Mouse (Mus musculus) CH12.LX (cell line): ENCODE measurements around the gene Gla. TPM values are rescaled to one million over a fixed set of nuclear protein-coding genes. Genes with fewer than 3 reads are reported as not detected.

Source experiments
- DNase-seq: peaks from one replicate; pipeline ENCODE4 v3.0.0-alpha.2; 2013; ENCODE audit errors: extremely low read depth
- H3K27ac ChIP-seq: 2 replicates; pipeline ENCODE4 v1.5.1; 2012; ENCODE audit warnings: low read depth, mild to moderate bottlenecking, control low read depth, moderate library complexity; ENCODE audit not compliant: insufficient read depth
- H3K27me3 ChIP-seq: replicated peaks from 2 replicates; pipeline ENCODE3; 2012; ENCODE audit warnings: inconsistent platforms
- H3K36me3 ChIP-seq, 2 experiments: replicated peaks in 1 of 2; 2 replicates each; pipeline versions ENCODE3 to v1.6.1; 2012; ENCODE audit warnings: inconsistent platforms in 1 of 2, low read length in 1 of 2, mild to moderate bottlenecking in 1 of 2, mixed read lengths in 1 of 2, moderate library complexity in 1 of 2; ENCODE audit not compliant: control insufficient read depth in 1 of 2, insufficient read depth in 1 of 2
- H3K4me1 ChIP-seq, 2 experiments: 2 replicates each; pipeline ENCODE4 v1.6.1; 2012; ENCODE audit warnings: inconsistent platforms in 1 of 2, moderate library complexity in 1 of 2; ENCODE audit not compliant: insufficient read depth in 2 of 2, control insufficient read depth in 1 of 2
- H3K4me2 ChIP-seq: 2 replicates; pipeline ENCODE4 v1.6.1; 2012; ENCODE audit warnings: low read depth, mild to moderate bottlenecking, control low read depth; ENCODE audit not compliant: poor library complexity, insufficient read depth, severe bottlenecking
- H3K4me3 ChIP-seq, 3 experiments: fragments of 150-350 bp in 1 of 3; sonication (generic) in 1 of 3; replicated peaks in 1 of 3; 2 replicates each; pipeline versions ENCODE3 to v1.5.1; 2011 to 2012; ENCODE audit warnings: low read depth in 2 of 3, low read length in 2 of 3, mild to moderate bottlenecking in 2 of 3, moderate library complexity in 2 of 3, control low read depth in 1 of 3, improper control_type of control experiment in 1 of 3, inconsistent platforms in 1 of 3, mixed read lengths in 1 of 3; ENCODE audit not compliant: poor library complexity in 1 of 3
- H3K79me2 ChIP-seq: replicated peaks from 2 replicates; pipeline ENCODE4 v1.6.1; 2012; ENCODE audit warnings: mild to moderate bottlenecking, moderate library complexity; ENCODE audit not compliant: control insufficient read depth, poor library complexity, insufficient read depth, severe bottlenecking; ENCODE audit errors: extremely low read depth
- H3K9ac ChIP-seq: 2 replicates; pipeline ENCODE4 v1.6.1; 2012; ENCODE audit warnings: low read depth, mild to moderate bottlenecking, control low read depth, moderate library complexity; ENCODE audit not compliant: insufficient read depth
- H3K9me3 ChIP-seq: replicated peaks from 2 replicates; pipeline ENCODE3; 2012; ENCODE audit warnings: low read length, inconsistent platforms, mixed read lengths
- CHD2 ChIP-seq: IDR thresholded peaks from 2 replicates; pipeline ENCODE4 v1.6.1; 2011; ENCODE audit warnings: low read length, improper control_type of control experiment
- E2F4 ChIP-seq: IDR thresholded peaks from 2 replicates; pipeline ENCODE4 v1.6.1; 2011; ENCODE audit warnings: low read depth, low read length, improper control_type of control experiment; ENCODE audit not compliant: insufficient replicate concordance
- ELF1 ChIP-seq: IDR thresholded peaks from 2 replicates; pipeline ENCODE4 v1.6.1; 2014; ENCODE audit warnings: low read depth, mild to moderate bottlenecking, inconsistent platforms, low read length, improper control_type of control experiment
- EP300 ChIP-seq: IDR thresholded peaks from 2 replicates; pipeline ENCODE4 v1.6.1; 2011; ENCODE audit warnings: low read length, improper control_type of control experiment
- ETS1 ChIP-seq: conservative IDR thresholded peaks from 2 replicates; pipeline ENCODE4 v1.6.1; 2012; ENCODE audit warnings: low read depth, mild to moderate bottlenecking, inconsistent platforms, low read length, improper control_type of control experiment, moderate library complexity
- HCFC1 ChIP-seq: IDR thresholded peaks from 2 replicates; pipeline ENCODE4 v1.6.1; 2012; ENCODE audit warnings: low read depth, mild to moderate bottlenecking, inconsistent platforms, low read length, improper control_type of control experiment
- IRF4 ChIP-seq: IDR thresholded peaks from 2 replicates; pipeline ENCODE4 v1.6.1; 2014; ENCODE audit warnings: low read depth, mild to moderate bottlenecking, inconsistent platforms, low read length, improper control_type of control experiment
- JUND ChIP-seq: conservative IDR thresholded peaks from 2 replicates; pipeline ENCODE4 v1.6.1; 2011; ENCODE audit warnings: low read depth, low read length, improper control_type of control experiment
- KAT2A ChIP-seq: IDR thresholded peaks from 2 replicates; pipeline ENCODE4 v1.6.1; 2012; ENCODE audit warnings: low read length, improper control_type of control experiment, inconsistent platforms; ENCODE audit not compliant: insufficient replicate concordance
- MXI1 ChIP-seq: IDR thresholded peaks from 2 replicates; pipeline ENCODE4 v1.6.1; 2011; ENCODE audit warnings: mild to moderate bottlenecking, low read depth, low read length, improper control_type of control experiment
- NRF1 ChIP-seq: IDR thresholded peaks from 2 replicates; pipeline ENCODE4 v1.6.1; 2014; ENCODE audit warnings: low read depth, mild to moderate bottlenecking, inconsistent platforms, low read length, improper control_type of control experiment, moderate library complexity
- SIN3A ChIP-seq: IDR thresholded peaks from 2 replicates; pipeline ENCODE4 v1.6.1; 2012; ENCODE audit warnings: low read length, improper control_type of control experiment, inconsistent platforms
- SMC3 ChIP-seq: IDR thresholded peaks from 2 replicates; pipeline ENCODE4 v1.6.1; 2011; ENCODE audit warnings: low read depth, low read length, improper control_type of control experiment
- TCF12 ChIP-seq: IDR thresholded peaks from 2 replicates; pipeline ENCODE4 v1.6.1; 2014; ENCODE audit warnings: low read depth, mild to moderate bottlenecking, inconsistent platforms, low read length, improper control_type of control experiment
- UBTF ChIP-seq: IDR thresholded peaks from 2 replicates; pipeline ENCODE4 v1.6.1; 2012; ENCODE audit warnings: low read depth, mild to moderate bottlenecking, inconsistent platforms, low read length, improper control_type of control experiment, moderate library complexity
- USF1 ChIP-seq: IDR thresholded peaks from 2 replicates; pipeline ENCODE4 v1.6.1; 2014; ENCODE audit warnings: low read depth, mild to moderate bottlenecking, inconsistent platforms, low read length, improper control_type of control experiment
- USF2 ChIP-seq: conservative IDR thresholded peaks from 2 replicates; pipeline ENCODE4 v1.6.1; 2011; ENCODE audit warnings: low read depth, low read length, improper control_type of control experiment
- ZNF384 ChIP-seq: IDR thresholded peaks from 2 replicates; pipeline ENCODE4 v1.6.1; 2012; ENCODE audit warnings: low read depth, low read length, improper control_type of control experiment, inconsistent platforms
- dilution Hi-C: fragments of 300-500 bp; cut with MboI; formaldehyde crosslinking; loops from 2 replicates; pipeline ENCODE4 v1.14.3; 2020; ENCODE audit warnings: low sequenced_read_pairs; ENCODE audit not compliant: extremely low pct_unique_long_range_greater_than_20kb, extremely low pct_ligation_motif_present
- in situ Hi-C: fragments of 300-500 bp; cut with MboI; formaldehyde crosslinking; loops from 3 replicates; pipeline ENCODE4 v1.14.3; 2019; ENCODE audit warnings: low sequenced_read_pairs, low pct_ligation_motif_present, low pct_unique_long_range_greater_than_20kb, mixed read lengths
- polyA plus RNA-seq: library from polyadenylated mRNA; unstranded; fragments of >175 nt; gene quantifications from 2 replicates; pipeline ENCODE4 v1.2.1, GENCODE M21; 2012; ENCODE audit warnings: low read depth; ENCODE audit not compliant: insufficient read length
- total RNA-seq, 2 experiments: library from RNA; depleted of rRNA; stranded (reverse); fragments of 300-350 nt in 1 of 2; fragments of >200 nt in 1 of 2; gene quantifications; 2 replicates each; pipeline ENCODE4 v1.2.3; 2012 to 2014

The Gla gene
- total and polyA plus RNA-seq, 3 experiments = 6.1 to 9.1 (median 8.6) TPM

GRCm38 (mm10) chrX:134628200-134628599 lies 27.3 kb upstream of the Gla start:
- Histone ChIP-seq H3K36me3 (no peaks in the 10 kb centered on the region), H3K4me1 (no peaks in the 10 kb centered on the region), H3K79me2 (no peaks in the 10 kb centered on the region), H3K27me3 (no peaks in the 10 kb centered on the region), H3K4me3 (no peak overlapping the region), H3K9ac (no peak overlapping the region), H3K4me2 (no peak overlapping the region), H3K9me3 (no peaks in the 10 kb centered on the region), H3K27ac (no peak overlapping the region)
- no peak for TF ChIP-seq USF1
- no peak for TF ChIP-seq KAT2A
- no peak for TF ChIP-seq EP300
- TF ChIP-seq ELF1 = no peak
- TF ChIP-seq USF2 = no peak
- dilution Hi-C loops = no loop called here
- in situ Hi-C loops = loop anchor here (25.0 kb wide), 1 partner anchor 284 kb away; no protein-coding TSS in a partner anchor
- no peak for DNase-seq

DNA sequence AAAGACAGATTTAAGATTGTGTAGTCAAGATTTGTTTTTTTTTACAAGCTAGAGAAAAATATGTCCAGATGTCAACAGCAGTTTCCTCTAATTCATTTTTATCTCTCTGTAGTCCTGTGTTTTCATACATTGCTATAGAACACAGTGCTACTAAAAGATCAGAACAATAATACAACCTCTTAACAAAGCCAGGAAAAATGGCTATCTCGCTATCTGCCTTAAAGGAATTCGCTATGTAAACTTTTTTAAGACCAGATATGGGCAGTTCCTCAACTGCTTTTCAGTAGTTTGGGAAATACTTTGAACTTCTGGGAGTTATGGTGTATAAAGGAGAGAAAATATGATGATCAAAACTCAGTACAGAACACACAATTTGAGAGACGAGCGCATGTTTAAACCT lies 22.4 kb upstream of the Gla start:
- no peaks in the 10 kb centered on the region for H3K27me3 ChIP-seq
- no peak for TF ChIP-seq NRF1
- TF ChIP-seq TCF12 = no peak
- TF ChIP-seq SMC3 = no peak
- no peak for TF ChIP-seq KAT2A
- TF ChIP-seq HCFC1 = no peak
- no peak for TF ChIP-seq E2F4
- no peak for TF ChIP-seq MXI1
- TF ChIP-seq IRF4 = no peak
- TF ChIP-seq CHD2 = no peak
- no peak for TF ChIP-seq UBTF
- no peak for TF ChIP-seq JUND
- no peak for TF ChIP-seq ZNF384
- TF ChIP-seq ETS1 = no peak
- TF ChIP-seq SIN3A = no peak
- no peak overlapping the region for H3K9ac ChIP-seq
- dilution Hi-C loops (no loop called here), in situ Hi-C loops (no loop called here)
- H3K4me3 ChIP-seq = no peak overlapping the region
- no peak for DNase-seq
- no peak overlapping the region for H3K27ac ChIP-seq
- no peaks in the 10 kb centered on the region for H3K36me3 ChIP-seq
- no peaks in the 10 kb centered on the region for H3K4me1 ChIP-seq
- no peaks in the 10 kb centered on the region for H3K79me2 ChIP-seq
- H3K4me2 ChIP-seq = no peak overlapping the region
- no peaks in the 10 kb centered on the region for H3K9me3 ChIP-seq
